Mouse (Mus musculus) G1E-ER4 (cell line): Measurements from ENCODE around the gene 2610008E11Rik. TPM values are rescaled to one million over a fixed set of nuclear protein-coding genes. Genes with fewer than 3 reads are reported as not detected.

Experiments
- GATA1 ChIP-seq: IDR thresholded peaks from one replicate; pipeline ENCODE4 v1.8.0; 2012; ENCODE audit warnings: low read length, inconsistent platforms
- polyA plus RNA-seq: library from polyadenylated mRNA; stranded (reverse); fragments of >175 nt; gene quantifications from 2 replicates; pipeline ENCODE4 v1.2.3, GENCODE M21; 2012

The 2610008E11Rik gene
- polyA plus RNA-seq, result 0.44 and 0.50 TPM in 2 replicates

DNA sequence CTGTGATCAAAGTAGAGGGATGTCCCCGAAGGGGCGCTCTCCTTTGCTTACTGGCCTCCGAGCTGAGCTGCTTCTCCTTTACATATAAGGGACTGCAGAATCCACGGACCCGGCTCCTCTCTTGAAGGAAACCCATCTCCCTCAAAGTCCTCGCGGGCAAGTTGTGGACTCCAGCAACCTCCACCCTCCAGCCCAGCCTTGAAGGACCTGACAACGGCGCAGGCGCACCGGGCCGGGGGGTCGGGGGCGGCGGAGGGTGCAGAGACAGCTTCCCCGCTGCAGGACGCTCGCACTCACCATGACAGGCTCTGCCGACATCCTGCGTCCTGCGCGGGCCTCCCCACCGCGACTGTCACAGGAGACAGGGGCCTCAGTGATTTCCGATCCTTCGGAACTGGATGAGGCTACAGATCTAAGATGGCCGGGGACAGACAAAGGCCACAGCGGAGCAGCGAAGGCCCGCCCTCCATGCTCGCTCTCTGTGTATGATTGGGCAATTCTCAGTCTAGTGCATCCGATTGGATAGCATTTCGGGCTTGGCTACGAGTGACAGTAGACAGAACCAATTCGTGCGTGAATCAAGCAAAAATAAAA, at the start of gene 2610008E11Rik:
2610008E11Rik (minus strand) TSS at position 440 of the 594 bp plus-strand sequence.
- TF ChIP-seq GATA1, result no peak

DNA sequence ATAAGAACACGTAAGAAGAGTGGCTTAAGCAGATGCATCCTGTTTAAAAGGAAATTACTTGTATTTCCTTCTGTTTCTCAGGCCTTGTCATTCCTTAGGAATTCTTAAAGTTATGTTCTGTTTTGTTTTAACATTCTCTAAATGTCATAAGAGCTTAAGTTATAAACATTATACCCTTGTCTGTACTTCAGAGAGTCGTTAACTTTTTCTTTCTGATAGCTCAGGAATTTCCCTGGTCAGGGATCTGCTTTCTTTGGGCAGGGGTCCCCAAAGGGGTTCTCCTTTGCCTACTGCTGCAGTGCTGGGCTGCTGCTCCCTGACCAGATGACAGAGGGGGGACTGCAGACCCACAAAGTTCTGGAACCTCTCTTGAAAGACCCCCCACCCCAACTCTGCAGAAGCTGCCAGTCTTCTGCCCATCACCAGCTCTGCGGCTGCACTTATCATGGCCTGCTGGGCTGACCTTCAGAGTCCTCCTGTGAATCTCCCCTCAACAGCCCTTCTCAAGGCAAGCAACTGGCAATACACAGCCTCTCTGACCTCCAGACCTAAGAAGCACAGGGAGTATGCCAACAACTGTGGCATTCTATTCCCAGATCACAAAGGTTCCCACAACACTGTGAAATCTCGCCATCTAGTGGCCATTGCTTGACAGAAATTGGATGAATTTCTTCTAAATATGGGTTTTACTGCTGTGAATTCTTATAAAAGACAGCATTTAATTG, 18.9 kb upstream of the 2610008E11Rik start:
- TF ChIP-seq GATA1, result no peak

DNA sequence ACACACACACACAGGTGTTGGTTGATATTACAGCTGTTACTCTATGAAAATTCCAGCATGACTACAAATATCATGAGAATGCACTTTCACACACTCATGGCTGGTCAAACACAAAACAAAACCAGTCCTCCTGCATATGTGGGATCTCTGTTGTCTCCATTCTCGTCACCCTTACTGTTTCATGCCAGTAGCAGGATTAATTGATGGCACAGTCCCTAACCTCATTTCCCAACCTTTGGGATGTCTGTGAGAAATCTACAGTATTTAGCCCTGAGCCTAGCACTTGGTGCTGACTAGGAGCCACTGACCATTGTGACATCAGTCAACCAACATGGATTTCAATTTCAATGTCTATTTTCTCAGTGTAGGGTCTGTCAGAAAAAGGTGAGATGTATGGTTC, 17.7 kb upstream of the 2610008E11Rik start:
- TF ChIP-seq GATA1, result no peak

DNA sequence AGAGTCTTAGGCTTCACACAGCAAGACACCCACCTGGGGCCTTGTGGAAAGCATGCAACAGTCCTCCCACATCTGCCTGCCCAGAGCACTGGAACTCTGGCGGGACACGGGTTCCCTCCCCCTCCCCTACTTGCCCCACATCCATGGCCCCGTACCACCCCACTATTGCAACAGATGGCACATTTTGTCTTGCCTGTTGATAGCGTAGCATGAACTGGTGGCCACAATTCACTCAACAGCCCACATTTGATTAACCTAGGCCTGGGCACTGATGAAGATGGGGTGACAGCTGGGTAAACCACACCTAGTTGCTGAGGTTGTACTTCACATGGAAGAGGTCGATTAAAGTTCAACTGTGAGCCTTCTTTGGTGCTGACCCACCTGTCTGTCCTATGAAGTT, 13.1 kb upstream of the 2610008E11Rik start:
- TF ChIP-seq GATA1, result no peak

DNA sequence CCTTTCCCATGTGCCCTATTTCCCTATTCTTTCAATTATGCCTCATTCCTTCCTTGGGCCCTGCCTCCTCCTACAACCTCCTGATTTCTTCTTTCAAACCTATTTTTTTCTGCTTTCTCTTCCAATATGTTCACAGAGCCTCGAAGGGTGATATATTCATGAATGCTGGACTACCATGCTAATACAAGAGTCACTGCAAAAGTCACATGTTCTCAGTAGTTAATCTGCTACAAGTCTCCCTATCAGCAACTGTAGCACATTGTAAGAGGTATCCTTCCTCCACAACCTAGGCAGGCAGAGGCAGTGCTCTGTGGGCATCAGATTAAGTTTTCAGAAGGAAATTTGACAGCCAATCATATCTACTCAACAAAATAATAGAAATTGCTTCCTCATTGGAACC, 11.8 kb upstream of the 2610008E11Rik start:
- no peak for TF ChIP-seq GATA1

DNA sequence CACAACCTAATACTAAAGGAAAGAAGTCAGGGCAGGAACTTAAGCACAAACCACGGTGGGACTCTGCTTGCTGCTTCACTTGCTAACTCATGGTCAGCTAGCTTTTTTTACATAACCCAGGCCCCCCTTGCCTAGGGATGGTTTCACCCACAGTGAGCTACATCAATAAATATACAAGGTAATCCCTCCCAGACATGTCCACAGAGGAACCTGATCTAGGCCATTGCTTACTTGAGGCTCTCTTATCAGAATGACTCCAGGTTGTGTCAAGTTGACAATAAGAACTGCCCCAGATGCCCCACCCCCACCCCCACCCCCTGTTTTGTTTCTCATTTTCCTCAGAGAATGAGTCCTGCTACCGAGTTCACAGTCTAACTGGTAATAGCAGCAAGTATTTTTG, 10.1 kb upstream of the 2610008E11Rik start:
- no peak for TF ChIP-seq GATA1

DNA sequence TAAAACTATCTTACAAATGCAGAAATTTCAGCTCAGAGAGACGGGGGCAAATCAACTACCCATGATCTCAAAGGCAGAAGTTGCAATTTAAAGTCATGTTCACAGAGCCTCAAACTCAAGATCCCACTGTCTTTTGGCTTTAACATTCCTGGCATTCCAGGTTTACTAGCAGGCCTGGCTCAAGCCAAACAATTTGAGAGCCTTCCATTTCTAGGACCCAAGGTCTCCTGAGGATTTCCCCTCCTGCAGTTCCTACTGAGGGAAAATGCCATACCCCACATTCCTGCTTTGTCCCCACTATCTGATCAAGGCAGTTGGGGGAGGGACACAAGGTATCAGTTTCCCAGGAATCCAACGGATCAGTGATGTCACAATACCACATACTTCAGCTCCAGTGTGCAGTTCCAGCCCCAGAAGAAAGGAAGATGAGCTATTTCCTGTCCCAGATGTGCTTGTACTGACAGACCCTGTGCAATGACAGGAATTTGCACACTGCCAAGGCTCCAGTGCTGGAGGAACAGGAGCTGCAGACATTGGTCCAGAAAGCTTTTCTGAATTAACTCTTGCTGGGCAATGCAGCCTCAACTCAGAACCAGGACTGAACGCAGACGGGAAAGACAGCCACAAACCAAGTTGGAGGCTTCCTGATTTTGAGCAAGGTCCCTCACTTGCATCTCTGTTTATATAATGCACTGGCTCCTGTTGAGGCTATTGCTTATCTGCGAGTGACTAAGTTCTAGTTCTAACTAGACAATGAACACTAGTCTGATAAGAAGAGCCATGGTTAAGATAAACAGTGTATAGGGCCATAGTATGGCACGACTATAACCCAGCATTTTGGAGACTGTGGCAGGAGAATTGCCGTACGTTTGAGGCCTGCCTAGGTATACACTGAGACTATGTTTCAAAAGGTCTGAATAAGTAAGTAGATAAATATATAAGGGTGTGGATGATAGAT, 9.2 kb upstream of the 2610008E11Rik start:
- no peak for TF ChIP-seq GATA1

DNA sequence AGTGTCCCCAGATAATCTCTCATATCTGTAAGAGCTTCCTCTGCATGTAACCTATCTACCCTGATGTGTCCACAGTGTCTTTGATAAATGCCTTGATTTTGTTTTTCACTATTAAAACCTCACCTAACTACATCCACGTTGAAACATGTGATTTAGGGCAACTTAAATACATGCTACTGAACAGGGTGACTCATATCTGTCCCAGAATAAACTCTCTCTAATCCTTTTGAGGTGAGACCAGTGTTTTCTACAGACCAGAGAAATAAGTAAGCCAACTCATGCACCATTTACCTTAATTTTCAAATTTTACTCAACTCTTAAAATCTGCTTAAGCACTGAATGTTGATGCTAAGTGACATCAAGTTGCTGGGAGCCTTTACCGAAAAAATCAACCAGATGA, 694 bp downstream of the 2610008E11Rik start:
- no peak for TF ChIP-seq GATA1

DNA sequence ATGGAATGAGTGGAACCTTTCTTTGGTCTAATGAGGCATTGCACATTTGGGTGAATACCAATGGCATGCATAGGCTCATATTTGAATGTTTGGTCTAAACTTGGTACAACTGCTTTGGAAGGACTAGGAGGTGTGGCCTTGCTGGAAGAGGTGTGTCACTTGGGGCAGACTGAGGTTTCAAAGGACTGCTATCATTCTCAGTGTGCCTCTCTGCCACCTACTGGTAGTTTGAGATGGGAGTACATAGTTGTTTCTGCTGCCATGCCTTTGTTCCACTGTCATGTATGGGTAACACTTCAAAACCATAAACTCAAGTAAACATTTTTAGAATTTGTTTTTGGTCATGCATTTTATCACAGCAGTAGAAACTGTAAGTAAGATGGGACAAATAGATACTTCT, 5.7 kb downstream of the 2610008E11Rik start:
- TF ChIP-seq GATA1, result no peak

DNA sequence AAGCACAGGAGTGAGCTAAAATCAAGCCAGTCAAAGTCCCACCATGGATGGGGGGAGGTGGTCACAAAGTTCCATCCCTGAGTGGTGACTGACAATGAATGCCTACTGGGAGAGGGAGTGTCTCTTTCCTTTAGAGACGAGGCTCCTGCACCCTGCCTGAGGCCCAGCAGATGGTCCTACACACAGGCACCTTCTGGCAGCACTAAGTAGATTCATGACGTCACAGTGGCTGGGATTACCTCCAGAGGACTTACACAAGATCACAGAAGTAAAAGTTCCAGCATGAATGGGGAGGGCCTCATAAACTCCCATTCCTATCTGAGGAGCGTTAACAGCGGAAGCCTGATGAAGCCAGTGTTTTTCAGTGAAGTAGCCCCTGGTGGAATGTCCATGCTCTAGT, 8.4 kb downstream of the 2610008E11Rik start:
- no peak for TF ChIP-seq GATA1

DNA sequence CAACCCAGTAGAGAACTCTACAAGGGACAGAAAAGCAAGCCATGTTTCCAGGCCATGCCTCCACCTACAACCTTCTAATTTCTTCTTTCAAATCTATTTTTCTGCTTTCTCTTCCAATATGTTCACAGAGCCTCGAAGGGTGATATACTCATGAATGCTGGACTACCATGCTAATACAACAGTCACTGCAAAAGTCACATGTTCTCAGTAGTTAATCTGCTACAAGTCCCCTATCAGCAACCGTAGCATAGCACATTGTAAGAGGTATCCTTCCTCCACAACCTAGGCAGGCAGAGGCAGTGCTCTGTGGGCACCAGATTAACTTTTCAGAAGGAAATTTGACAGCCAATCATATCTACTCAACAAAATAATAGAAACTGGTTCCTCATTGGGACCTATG, 10.8 kb downstream of the 2610008E11Rik start:
- no peak for TF ChIP-seq GATA1

DNA sequence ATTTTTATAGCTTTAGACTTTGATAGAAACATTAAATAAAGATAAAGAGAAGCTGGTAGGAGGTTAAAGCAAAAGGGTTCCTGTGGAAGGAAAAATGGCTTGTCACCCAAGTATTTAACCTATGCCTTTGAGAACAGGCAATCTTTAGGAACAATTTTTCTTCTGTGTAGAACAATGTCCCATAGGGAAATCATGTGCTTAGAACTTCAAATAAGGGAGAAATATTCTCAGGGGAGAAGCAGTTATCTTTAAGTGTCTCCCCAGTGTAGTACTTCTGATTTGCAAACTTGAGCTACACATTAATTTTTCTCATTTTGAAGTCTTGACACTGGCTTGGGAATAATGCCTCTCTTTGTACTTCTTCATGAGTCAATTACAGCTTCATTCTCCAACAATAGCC, 69.0 kb downstream of the 2610008E11Rik start, which contains the start of gene Olfr57:
Olfr57 (plus strand) TSS at position 301 of the 400 bp plus-strand sequence.
- TF ChIP-seq GATA1, result no peak

Other genes with a start within 250 kb of the 2610008E11Rik start
- gene Olfr1356, start 245.4 kb downstream of the 2610008E11Rik start, polyA plus RNA-seq, result not detected in 2 replicates
- gene Olfr1355, start 222.1 kb downstream of the 2610008E11Rik start, polyA plus RNA-seq, result not detected in 2 replicates
- gene Olfr1354, start 184.4 kb downstream of the 2610008E11Rik start, polyA plus RNA-seq, result not detected in 2 replicates
- gene Olfr8, start 147.0 kb downstream of the 2610008E11Rik start, polyA plus RNA-seq, result not detected in 2 replicates
- not detected in 2 replicates for gene Olfr1353, start 134.3 kb downstream of the 2610008E11Rik start, polyA plus RNA-seq
- not detected in 2 replicates for gene Olfr1352, start 116.5 kb downstream of the 2610008E11Rik start, polyA plus RNA-seq
- gene Olfr1351, start 85.1 kb downstream of the 2610008E11Rik start, polyA plus RNA-seq, result not detected in 2 replicates
- gene Olfr57, start 68.9 kb downstream of the 2610008E11Rik start, polyA plus RNA-seq, result not detected in 2 replicates
- not detected in 2 replicates for gene Vmn2r80, start 51.2 kb upstream of the 2610008E11Rik start, polyA plus RNA-seq
- not detected in 2 replicates for gene Vmn2r81, start 150.1 kb upstream of the 2610008E11Rik start, polyA plus RNA-seq